Mouse (Mus musculus) lung, postnatal 0 days (tissue): Measurements from ENCODE around the gene Gm8765.
"Not testable (repeated sequence)": the region's sequence is repeated elsewhere in the genome, so short reads cannot be mapped to it uniquely, and the experiment has no call there.

Experiments used
- CTCF ChIP-seq: IDR thresholded peaks from 2 replicates; pipeline ENCODE4 v1.5.1; 2016; ENCODE audit warnings: antibody characterized with exemption, mild to moderate bottlenecking
- EP300 ChIP-seq: IDR thresholded peaks from 2 replicates; pipeline ENCODE4 v1.6.1; 2016; ENCODE audit warnings: antibody characterized with exemption, mild to moderate bottlenecking, control low read depth

GRCm38 (mm10) chr13:50752961-50753360, 54.8 kb downstream of the Gm8765 start:
- TF ChIP-seq CTCF, EP300: not testable (repeated sequence)
